Mouse (Mus musculus) stomach, postnatal 0 days (tissue): ENCODE results near the gene Tcf12. TPM values are rescaled to one million over a fixed set of nuclear protein-coding genes. Genes with fewer than 3 reads are reported as not detected.
A peak's percentile ranks its signal among the peaks of the same experiment; 100 is the strongest.

Source experiments
- ATAC-seq: fragments of 200-750 bp; cut with Nextera tagmentation; 2 replicates; pipeline ENCODE4 v1.8.0; 2017; ENCODE audit not compliant: low FRiP score, low TSS enrichment
- DNase-seq: peaks from one replicate; pipeline ENCODE4 v3.0.0-alpha.2; 2016; ENCODE audit warnings: low spot score
- H3K27ac ChIP-seq: fragments of 300-500 bp; sonication (generic); replicated peaks from 2 replicates; pipeline ENCODE4 v1.5.1; 2014; ENCODE audit warnings: mild to moderate bottlenecking, control low read depth
- H3K27me3 ChIP-seq: fragments of 300-500 bp; sonication (generic); 2 replicates; pipeline ENCODE4 v1.6.1; 2014; ENCODE audit warnings: low read length; ENCODE audit not compliant: control insufficient read depth, insufficient read depth
- H3K36me3 ChIP-seq: fragments of 300-500 bp; sonication (generic); 2 replicates; pipeline ENCODE4 v1.6.1; 2014; ENCODE audit warnings: low read length, mixed read lengths; ENCODE audit not compliant: control insufficient read depth, insufficient read depth
- H3K4me1 ChIP-seq: fragments of 300-500 bp; sonication (generic); replicated peaks from 2 replicates; pipeline ENCODE4 v1.6.1; 2014; ENCODE audit warnings: antibody characterized with exemption; ENCODE audit not compliant: control insufficient read depth, insufficient read depth
- H3K4me2 ChIP-seq: fragments of 300-500 bp; sonication (generic); replicated peaks from 2 replicates; pipeline ENCODE4 v1.6.1; 2014; ENCODE audit warnings: low read depth, mild to moderate bottlenecking, control low read depth, moderate library complexity
- H3K4me3 ChIP-seq: fragments of 300-500 bp; sonication (generic); 2 replicates; pipeline ENCODE4 v1.5.1; 2014; ENCODE audit warnings: low read depth, low read length, control low read depth
- H3K9ac ChIP-seq: fragments of 300-500 bp; sonication (generic); 2 replicates; pipeline ENCODE4 v1.6.1; 2014; ENCODE audit warnings: mild to moderate bottlenecking, low read length, control low read depth, mixed read lengths
- H3K9me3 ChIP-seq: fragments of 300-500 bp; sonication (generic); 2 replicates; pipeline ENCODE4 v1.6.1; 2016; ENCODE audit warnings: low read length; ENCODE audit not compliant: control insufficient read depth
- CTCF ChIP-seq: IDR thresholded peaks from 2 replicates; pipeline ENCODE4 v1.5.1; 2016; ENCODE audit warnings: antibody characterized with exemption, low read depth, mild to moderate bottlenecking, moderate library complexity
- EP300 ChIP-seq: optimal IDR thresholded peaks from 2 replicates; pipeline ENCODE3; 2016; ENCODE audit warnings: antibody characterized with exemption
- WGBS: fragments of 180-500 bp; shearing (Covaris S2); extraction: QIAGEN DNeasy Blood & Tissue Kit; methylation state at CpG from one replicate; pipeline ENCODE4 v1.1.7; 2014; 5-methylcytosine and 5-hydroxymethylcytosine counted together
- polyA plus RNA-seq: library from polyadenylated mRNA; unstranded; fragments of >200 nt; fragmentation: Nextera tagmentation; extraction: Ambion mirVana; gene quantifications from 2 replicates; pipeline ENCODE4 v1.2.1, GENCODE M21; 2015

The Tcf12 gene
- polyA plus RNA-seq, 1 experiment from 2014 or later = 28.7 TPM

DNA sequence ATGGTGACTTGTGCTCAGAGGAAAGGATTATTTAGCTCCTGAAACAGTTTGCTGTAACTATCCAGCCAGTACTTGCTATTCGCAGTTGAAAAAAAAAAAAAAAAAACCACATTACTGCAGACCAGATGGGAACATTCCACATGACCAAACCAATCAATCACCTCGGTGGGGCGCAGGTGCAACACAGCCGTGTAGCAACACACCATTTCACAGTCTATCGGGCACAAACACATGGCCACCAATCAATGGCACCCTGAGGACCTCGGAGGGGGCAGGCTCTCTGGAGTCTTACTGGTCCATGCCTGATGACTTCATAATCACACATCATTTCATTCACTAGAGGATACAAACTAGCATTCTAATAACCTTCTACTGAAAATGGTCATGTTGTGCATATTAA, 135.6 kb downstream of the Tcf12 start:
- TF ChIP-seq CTCF (no peak), EP300 (no peak)
- no peaks in the 10 kb centered on the region for H3K4me1 ChIP-seq
- DNase-seq (peak; percentile 19), ATAC-seq (no peak)
- H3K27me3 ChIP-seq = no peaks in the 10 kb centered on the region
- H3K4me3 ChIP-seq = no peak overlapping the region
- no peak overlapping the region for H3K27ac ChIP-seq
- no peak overlapping the region for H3K9ac ChIP-seq
- H3K4me2 ChIP-seq = no peak overlapping the region
- H3K36me3 ChIP-seq = no peaks in the 10 kb centered on the region
- 30% methylated on average over 6 of the region's 6 CpGs for WGBS
- no peaks in the 10 kb centered on the region for H3K9me3 ChIP-seq

DNA sequence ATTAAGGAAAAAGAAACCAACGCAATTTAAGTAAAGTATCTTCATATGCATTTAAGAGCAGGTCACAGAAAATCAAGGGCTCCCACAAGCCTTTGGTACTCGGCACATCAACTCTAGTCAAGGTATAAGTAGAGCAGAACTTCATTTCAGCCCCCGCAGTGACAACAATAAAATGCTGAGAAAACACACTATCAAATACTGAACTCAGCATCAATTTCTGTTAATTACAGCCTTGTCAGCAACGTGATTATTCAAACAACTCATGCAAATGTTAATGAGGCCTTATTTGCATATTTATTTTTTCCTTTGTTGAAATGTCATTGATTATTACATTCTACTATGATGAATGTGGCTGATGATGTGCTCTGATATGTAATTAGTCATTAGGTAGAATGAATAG, 136.5 kb downstream of the Tcf12 start:
- Histone ChIP-seq H3K36me3 (no peaks in the 10 kb centered on the region), H3K9ac (no peak overlapping the region), H3K4me1 (no peaks in the 10 kb centered on the region), H3K4me3 (no peak overlapping the region), H3K4me2 (no peak overlapping the region), H3K27me3 (no peaks in the 10 kb centered on the region), H3K9me3 (no peaks in the 10 kb centered on the region), H3K27ac (no peak overlapping the region)
- WGBS = 66% methylated on average over 4 of the region's 4 CpGs
- ATAC-seq = no peak
- no peak for TF ChIP-seq EP300
- TF ChIP-seq CTCF = no peak
- DNase-seq = no peak

DNA sequence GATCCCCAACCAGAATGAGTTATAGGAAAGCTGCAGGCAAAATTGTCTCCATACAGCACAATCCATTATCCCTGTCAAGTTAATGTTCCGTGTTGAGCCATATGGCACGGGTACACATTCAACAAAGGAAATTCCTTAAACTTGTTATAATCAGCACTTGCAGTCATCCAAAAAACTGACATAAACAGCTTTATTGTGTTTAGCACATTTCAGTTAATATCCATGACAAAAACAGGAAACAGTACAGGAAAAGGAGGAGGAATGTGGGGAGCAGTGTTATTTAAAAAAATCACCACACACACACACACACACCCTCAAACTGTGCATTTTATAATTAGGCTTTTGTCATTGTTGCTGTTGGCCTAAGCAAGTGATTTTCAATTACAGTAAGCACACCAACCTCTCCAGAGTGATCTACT, 137.1 kb downstream of the Tcf12 start:
- TF ChIP-seq EP300 = no peak
- TF ChIP-seq CTCF = no peak
- no peaks in the 10 kb centered on the region for H3K27me3 ChIP-seq
- H3K4me3 ChIP-seq = no peak overlapping the region
- H3K36me3 ChIP-seq = no peaks in the 10 kb centered on the region
- WGBS = 10% methylated on average over 2 of the region's 2 CpGs
- no peak overlapping the region for H3K4me2 ChIP-seq
- H3K27ac ChIP-seq = no peak overlapping the region
- no peaks in the 10 kb centered on the region for H3K9me3 ChIP-seq
- H3K9ac ChIP-seq = no peak overlapping the region
- no peak for DNase-seq
- ATAC-seq = no peak
- H3K4me1 ChIP-seq = no peaks in the 10 kb centered on the region

DNA sequence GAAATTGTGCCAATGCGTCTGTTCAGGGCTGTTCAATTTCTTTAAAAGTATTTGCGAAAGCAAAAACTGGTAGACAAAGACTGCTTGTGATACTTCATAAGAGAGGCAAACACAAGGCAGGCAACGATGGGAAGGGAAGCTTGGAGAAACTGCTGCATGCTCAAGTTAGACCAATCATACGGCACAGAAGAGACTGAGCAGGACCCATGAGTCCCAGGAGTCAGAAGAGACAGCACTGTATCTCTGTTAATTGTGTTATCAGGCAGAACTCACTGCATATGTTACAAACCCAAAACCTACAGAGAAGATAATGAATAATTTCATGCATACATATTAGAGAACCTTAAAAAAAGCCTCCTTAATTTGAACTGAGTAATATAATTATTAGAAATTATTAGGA, 147.6 kb downstream of the Tcf12 start:
- no peaks in the 10 kb centered on the region for H3K9me3 ChIP-seq
- H3K4me3 ChIP-seq = no peak overlapping the region
- H3K36me3 ChIP-seq = no peaks in the 10 kb centered on the region
- no peak for DNase-seq
- H3K27me3 ChIP-seq = no peaks in the 10 kb centered on the region
- 80% methylated on average over 4 of the region's 4 CpGs for WGBS
- no peak overlapping the region for H3K4me2 ChIP-seq
- no peak for TF ChIP-seq CTCF
- no peak for TF ChIP-seq EP300
- no peak overlapping the region for H3K27ac ChIP-seq
- H3K4me1 ChIP-seq = no peaks in the 10 kb centered on the region
- no peak for ATAC-seq
- no peak overlapping the region for H3K9ac ChIP-seq

DNA sequence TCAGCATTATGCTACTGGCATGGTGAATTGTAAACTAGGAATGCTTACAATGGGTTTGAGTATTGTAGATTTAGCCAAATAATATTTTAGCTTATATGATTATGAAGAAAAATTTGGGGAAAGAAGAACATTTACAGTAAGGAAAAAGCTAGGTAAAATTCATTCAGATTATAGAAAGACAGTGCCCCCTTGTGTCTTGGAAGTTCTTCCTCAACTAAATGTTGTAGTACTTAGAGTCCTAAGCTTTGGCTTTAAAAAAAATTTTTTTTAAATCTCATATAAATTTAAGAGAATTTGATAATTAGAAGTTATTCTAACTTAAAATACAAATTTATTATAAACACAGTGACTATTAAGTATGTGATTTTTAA, 151.7 kb downstream of the Tcf12 start:
- no peaks in the 10 kb centered on the region for H3K9me3 ChIP-seq
- no peak for DNase-seq

DNA sequence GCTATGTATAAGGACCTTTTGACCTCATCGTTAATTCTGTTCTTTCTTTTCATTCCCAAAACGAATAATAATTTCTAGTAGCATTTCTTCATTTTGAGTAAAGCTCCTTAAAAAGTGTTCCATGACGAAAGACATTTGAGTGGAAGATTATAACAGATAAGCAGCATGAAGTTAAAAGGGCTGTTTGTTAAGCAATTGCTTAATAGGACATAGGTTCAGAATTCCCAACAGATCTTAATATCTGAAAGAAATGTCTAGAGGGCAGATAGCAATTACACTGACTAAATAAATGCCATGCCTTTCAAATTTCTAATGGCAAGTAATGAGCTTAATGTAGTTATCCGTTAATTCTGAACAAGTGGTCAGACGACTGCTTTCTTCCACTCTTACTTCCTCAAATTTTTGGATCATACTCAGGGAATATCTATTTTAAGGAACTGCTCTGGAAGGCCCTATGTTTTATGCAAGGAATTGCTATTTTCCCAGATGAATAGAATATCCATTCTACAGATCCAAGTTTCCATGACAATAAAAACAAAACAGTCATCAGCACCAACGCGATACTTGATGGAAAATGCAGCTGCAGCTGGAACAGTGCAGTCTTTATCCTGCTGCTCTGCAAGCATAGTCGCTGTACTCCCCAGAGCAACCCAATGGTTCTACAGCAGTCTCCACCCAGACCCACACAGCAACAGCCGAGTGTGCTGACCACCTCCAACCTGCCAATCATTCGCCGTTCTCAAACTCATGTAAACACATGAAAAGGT, 152.2 kb downstream of the Tcf12 start:
- ATAC-seq = no peak
- TF ChIP-seq CTCF (no peak), EP300 (no peak)
- Histone ChIP-seq H3K4me1 (no peaks in the 10 kb centered on the region), H3K27me3 (no peaks in the 10 kb centered on the region), H3K27ac (no peak overlapping the region), H3K4me3 (no peak overlapping the region), H3K36me3 (no peaks in the 10 kb centered on the region), H3K4me2 (no peak overlapping the region; the same call in 1 of the 2 replicates), H3K9ac (no peak overlapping the region), H3K9me3 (no peaks in the 10 kb centered on the region)
- DNase-seq = no peak
- 51% methylated on average over 11 of the region's 11 CpGs for WGBS

More for the DNA sequence above, 151.7 kb downstream of the Tcf12 start:
- Histone ChIP-seq H3K9ac (no peak overlapping the region), H3K27ac (no peak overlapping the region), H3K4me2 (no peak overlapping the region; the same call in 1 of the 2 replicates), H3K4me1 (no peaks in the 10 kb centered on the region), H3K36me3 (no peaks in the 10 kb centered on the region), H3K27me3 (no peaks in the 10 kb centered on the region), H3K4me3 (no peak overlapping the region)
- TF ChIP-seq EP300 (no peak), CTCF (peak; percentile 61)
- ATAC-seq = no peak
